Mouse (Mus musculus): ENCODE measurements around the gene Carmil2. TPM values are rescaled to one million over a fixed set of nuclear protein-coding genes. Genes with fewer than 3 reads are reported as not detected.

The Carmil2 gene
- polyA plus RNA-seq (2014; fragmentation: Nextera tagmentation; extraction: Ambion mirVana) = 3.9 TPM in 2 replicates

DNA sequence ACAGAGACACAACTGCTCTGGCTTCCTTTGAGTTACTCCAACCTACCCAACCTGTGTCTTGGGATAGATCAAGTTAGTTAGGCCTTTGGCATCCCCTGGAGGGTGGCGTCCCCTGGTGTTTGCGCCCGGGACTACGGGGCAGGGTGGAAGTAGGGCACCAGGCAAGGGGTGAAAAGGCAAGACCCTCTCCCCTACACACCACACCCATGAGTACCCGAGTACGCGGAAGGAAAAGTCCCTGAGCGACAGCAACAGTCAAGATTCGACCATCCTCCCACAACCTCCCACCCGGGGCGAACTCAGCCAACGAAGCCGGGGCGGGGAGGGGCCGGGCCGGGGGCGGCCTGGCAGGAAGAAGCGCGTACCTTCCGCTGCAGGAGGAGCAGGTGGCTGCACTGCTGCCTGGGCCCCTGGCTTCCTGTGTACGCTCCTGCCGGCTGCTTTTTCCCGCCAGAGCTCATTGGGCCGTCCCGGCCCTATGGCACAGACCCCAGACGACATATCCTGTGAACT lies at the start of gene Carmil2:
TSS of gene Carmil2 (plus strand) at position 479 of the 513 bp plus-strand sequence.
- ATAC-seq (ENCODE audit: low FRiP score) (peak; percentile 44; the same call in 1 of the 2 replicates), DNase-seq (ENCODE audit: low spot score) (peak; percentile 55)
- Histone ChIP-seq H3K36me3 (ENCODE audit: control insufficient read depth, insufficient read depth, low read length) (no peaks in the 10 kb centered on the region), H3K4me2 (replicated peaks; ENCODE audit: low read depth, low read length) (no peak within 1 kb of the TSS), H3K27ac (ENCODE audit: low read depth, low read length) (no peak within 1 kb of the TSS), H3K27me3 (ENCODE audit: control insufficient read depth, insufficient read depth, low read length) (no peaks in the 10 kb centered on the region), H3K9me3 (ENCODE audit: control insufficient read depth, low read length) (no peaks in the 10 kb centered on the region), H3K4me3 (ENCODE audit: low read depth, low read length) (no peak within 1 kb of the TSS), H3K9ac (ENCODE audit: low read depth, low read length) (no peak within 1 kb of the TSS), H3K4me1 (replicated peaks; ENCODE audit: control insufficient read depth, insufficient read depth, low read length) (no peaks in the 10 kb centered on the region)
- WGBS = 14% methylated on average over 26 of the region's 26 CpGs

- peaks cover 4% of the 10 kb centered on the region for H3K4me1 ChIP-seq (replicated peaks; ENCODE audit: control insufficient read depth, insufficient read depth, low read length)
- 0% methylated on average over 57 of the region's 63 CpGs for WGBS
- DNase-seq (ENCODE audit: low spot score) = no peak
- peak within 1 kb of the TSS; percentile 99 for H3K27ac ChIP-seq (ENCODE audit: low read depth, low read length)
- ATAC-seq (ENCODE audit: low FRiP score) = peak; percentile 64
- H3K27me3 ChIP-seq (ENCODE audit: control insufficient read depth, insufficient read depth, low read length) = no peaks in the 10 kb centered on the region
- H3K4me2 ChIP-seq (replicated peaks; ENCODE audit: low read depth, low read length) = peak within 1 kb of the TSS; percentile 92
- peak within 1 kb of the TSS; percentile 99 for H3K9ac ChIP-seq (ENCODE audit: low read depth, low read length)
- peak within 1 kb of the TSS; percentile 82 for H3K4me3 ChIP-seq (ENCODE audit: low read depth, low read length)
- no peaks in the 10 kb centered on the region for H3K9me3 ChIP-seq (ENCODE audit: control insufficient read depth, low read length)
- no peaks in the 10 kb centered on the region for H3K36me3 ChIP-seq (ENCODE audit: control insufficient read depth, insufficient read depth, low read length)
These were observed 49.0 kb upstream of the Carmil2 start, which contains the start of gene Agrp for GRCm38 (mm10) chr8:105636963-105637510. TSS of gene Agrp (minus strand) at chr8:105637393.

DNA sequence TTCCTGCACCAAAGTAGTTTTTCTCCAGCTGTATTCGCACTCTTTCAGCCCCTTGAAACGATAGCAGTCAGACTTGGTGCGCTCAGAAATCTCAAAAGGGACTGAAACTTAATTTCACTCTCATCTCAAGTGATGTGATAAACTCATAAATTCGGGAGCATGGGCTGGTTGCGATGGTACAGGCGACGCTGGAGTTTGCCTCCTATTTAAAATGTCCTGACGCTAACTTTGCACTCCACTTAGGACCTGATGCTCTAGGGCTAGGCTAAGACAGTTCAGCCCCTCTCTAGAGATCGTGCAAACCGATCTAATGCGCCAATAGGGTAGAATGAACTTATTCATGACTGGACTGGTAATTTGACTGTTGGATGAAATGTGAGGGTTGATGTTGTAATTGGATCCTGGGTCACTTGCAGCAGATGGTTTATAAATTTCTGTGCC lies 48.5 kb upstream of the Carmil2 start:
- H3K4me2 ChIP-seq (replicated peaks; ENCODE audit: low read depth, low read length) = peak overlapping the region; percentile 92
- ATAC-seq (ENCODE audit: low FRiP score) (no peak), DNase-seq (ENCODE audit: low spot score) (peak; percentile 59)
- WGBS = under 1% methylated on average over 11 of the region's 11 CpGs
- H3K9ac ChIP-seq (ENCODE audit: low read depth, low read length) = peak overlapping the region; percentile 99
- H3K36me3 ChIP-seq (ENCODE audit: control insufficient read depth, insufficient read depth, low read length) = no peaks in the 10 kb centered on the region
- H3K27me3 ChIP-seq (ENCODE audit: control insufficient read depth, insufficient read depth, low read length) = no peaks in the 10 kb centered on the region
- H3K4me3 ChIP-seq (ENCODE audit: low read depth, low read length) = peak overlapping the region; percentile 82
- H3K9me3 ChIP-seq (ENCODE audit: control insufficient read depth, low read length) = no peaks in the 10 kb centered on the region
- peaks cover 4% of the 10 kb centered on the region for H3K4me1 ChIP-seq (replicated peaks; ENCODE audit: control insufficient read depth, insufficient read depth, low read length)
- H3K27ac ChIP-seq (ENCODE audit: low read depth, low read length) = peak overlapping the region; percentile 99

DNA sequence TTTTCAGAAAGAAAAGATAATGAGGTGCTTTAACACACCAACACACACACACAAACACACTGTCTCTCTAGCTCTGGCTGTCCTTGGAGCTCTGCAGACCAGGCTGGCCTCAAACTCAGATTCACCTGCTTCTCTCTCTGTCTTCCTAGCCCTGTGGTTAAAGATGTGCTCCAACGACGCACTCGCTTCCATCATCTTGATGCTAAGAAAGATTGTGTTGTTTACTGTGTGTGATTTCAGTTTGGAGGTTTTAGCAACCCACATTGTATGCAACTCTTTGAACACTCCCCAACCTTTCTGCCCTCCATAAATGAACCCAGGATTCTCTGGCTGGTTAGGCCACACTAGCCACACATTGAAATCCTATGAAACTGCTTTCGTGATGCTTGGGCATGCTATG lies 47.6 kb upstream of the Carmil2 start:
- 92% methylated on average over 4 of the region's 4 CpGs for WGBS
- ATAC-seq (ENCODE audit: low FRiP score) = no peak

GRCm38 (mm10) chr8:105639835-105640234 lies 46.2 kb upstream of the Carmil2 start:
- Histone ChIP-seq H3K9me3 (ENCODE audit: control insufficient read depth, low read length) (no peaks in the 10 kb centered on the region), H3K4me1 (replicated peaks; ENCODE audit: control insufficient read depth, insufficient read depth, low read length) (peaks cover 4% of the 10 kb centered on the region), H3K9ac (ENCODE audit: low read depth, low read length) (no peak overlapping the region), H3K27me3 (ENCODE audit: control insufficient read depth, insufficient read depth, low read length) (no peaks in the 10 kb centered on the region), H3K4me2 (replicated peaks; ENCODE audit: low read depth, low read length) (no peak overlapping the region), H3K36me3 (ENCODE audit: control insufficient read depth, insufficient read depth, low read length) (0 out of 2 replicates have a peak, but pooled peaks cover 4% of the 10 kb centered on the region), H3K27ac (ENCODE audit: low read depth, low read length) (no peak overlapping the region), H3K4me3 (ENCODE audit: low read depth, low read length) (no peak overlapping the region)
- no peak for DNase-seq (ENCODE audit: low spot score)
- WGBS = 84% methylated on average over 1 of the region's 1 CpGs
- ATAC-seq (ENCODE audit: low FRiP score) = no peak

More for the DNA sequence above, 47.6 kb upstream of the Carmil2 start:
- no peaks in the 10 kb centered on the region for H3K27me3 ChIP-seq (ENCODE audit: control insufficient read depth, insufficient read depth, low read length)
- H3K4me1 ChIP-seq (replicated peaks; ENCODE audit: control insufficient read depth, insufficient read depth, low read length) = peaks cover 4% of the 10 kb centered on the region
- H3K27ac ChIP-seq (ENCODE audit: low read depth, low read length) = no peak overlapping the region
- peak overlapping the region; percentile 19; the same call in 1 of the 2 replicates for H3K9ac ChIP-seq (ENCODE audit: low read depth, low read length)
- H3K4me2 ChIP-seq (replicated peaks; ENCODE audit: low read depth, low read length) = peak overlapping the region; percentile 92
- H3K9me3 ChIP-seq (ENCODE audit: control insufficient read depth, low read length) = no peaks in the 10 kb centered on the region
- DNase-seq (ENCODE audit: low spot score) = no peak
- H3K4me3 ChIP-seq (ENCODE audit: low read depth, low read length) = no peak overlapping the region
- no peaks in the 10 kb centered on the region for H3K36me3 ChIP-seq (ENCODE audit: control insufficient read depth, insufficient read depth, low read length)

DNA sequence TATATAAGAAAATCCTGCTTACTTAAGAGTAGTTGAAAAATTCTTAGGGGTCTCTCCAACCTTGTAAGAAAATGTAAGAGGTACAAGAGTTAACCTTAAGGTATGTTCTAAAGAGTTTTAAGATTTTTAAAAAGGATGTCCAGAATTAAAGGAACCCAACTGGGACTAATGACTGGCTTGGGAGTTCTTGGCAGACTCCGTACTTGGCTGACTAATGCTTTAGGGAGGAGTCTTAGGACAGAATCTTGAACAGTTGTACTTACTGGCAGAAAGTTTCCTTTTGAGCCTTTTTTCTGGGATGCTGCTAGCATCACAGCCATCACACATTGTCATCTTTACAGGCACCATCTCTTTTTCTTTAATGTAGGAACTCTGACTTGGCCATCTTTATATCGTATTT lies 45.6 kb upstream of the Carmil2 start:
- no peak for ATAC-seq (ENCODE audit: low FRiP score)

DNA sequence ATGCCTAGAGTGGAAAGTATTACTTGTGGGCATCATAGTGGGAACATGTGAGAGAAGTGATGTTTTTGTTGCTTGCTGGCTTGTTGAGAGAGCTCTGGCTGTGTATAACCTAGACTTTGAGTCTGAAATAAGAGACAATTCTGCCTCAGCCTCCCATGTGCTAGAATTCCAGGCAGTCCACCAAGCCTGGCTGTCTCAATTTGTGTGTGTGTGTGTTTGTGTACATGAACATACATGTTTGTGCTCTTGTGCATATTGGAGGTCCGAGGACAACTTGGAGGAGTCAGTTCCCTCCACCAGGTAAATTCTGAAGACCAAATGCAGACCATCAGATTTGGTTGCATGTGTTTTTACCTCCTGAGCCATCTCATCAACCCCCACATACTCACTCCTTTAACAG lies 40.9 kb upstream of the Carmil2 start:
- no peak overlapping the region for H3K27ac ChIP-seq (ENCODE audit: low read depth, low read length)
- no peaks in the 10 kb centered on the region for H3K9me3 ChIP-seq (ENCODE audit: control insufficient read depth, low read length)
- 0 out of 2 replicates have a peak, but pooled peaks cover 4% of the 10 kb centered on the region for H3K36me3 ChIP-seq (ENCODE audit: control insufficient read depth, insufficient read depth, low read length)
- 100% methylated on average over 1 of the region's 1 CpGs for WGBS
- DNase-seq (ENCODE audit: low spot score) = no peak
- H3K9ac ChIP-seq (ENCODE audit: low read depth, low read length) = no peak overlapping the region
- H3K4me2 ChIP-seq (replicated peaks; ENCODE audit: low read depth, low read length) = no peak overlapping the region
- H3K4me1 ChIP-seq (replicated peaks; ENCODE audit: control insufficient read depth, insufficient read depth, low read length) = no peaks in the 10 kb centered on the region
- no peak for ATAC-seq (ENCODE audit: low FRiP score)
- H3K27me3 ChIP-seq (ENCODE audit: control insufficient read depth, insufficient read depth, low read length) = no peaks in the 10 kb centered on the region
- H3K4me3 ChIP-seq (ENCODE audit: low read depth, low read length) = no peak overlapping the region

More for the DNA sequence above, 45.6 kb upstream of the Carmil2 start:
- H3K9ac ChIP-seq (ENCODE audit: low read depth, low read length) = no peak overlapping the region
- 89% methylated on average over 2 of the region's 2 CpGs for WGBS
- H3K27ac ChIP-seq (ENCODE audit: low read depth, low read length) = no peak overlapping the region
- DNase-seq (ENCODE audit: low spot score) = no peak
- no peak overlapping the region for H3K4me2 ChIP-seq (replicated peaks; ENCODE audit: low read depth, low read length)
- H3K4me1 ChIP-seq (replicated peaks; ENCODE audit: control insufficient read depth, insufficient read depth, low read length) = peaks cover 4% of the 10 kb centered on the region
- no peaks in the 10 kb centered on the region for H3K9me3 ChIP-seq (ENCODE audit: control insufficient read depth, low read length)
- no peak overlapping the region for H3K4me3 ChIP-seq (ENCODE audit: low read depth, low read length)
- no peaks in the 10 kb centered on the region for H3K27me3 ChIP-seq (ENCODE audit: control insufficient read depth, insufficient read depth, low read length)
- 0 out of 2 replicates have a peak, but pooled peaks cover 4% of the 10 kb centered on the region for H3K36me3 ChIP-seq (ENCODE audit: control insufficient read depth, insufficient read depth, low read length)

DNA sequence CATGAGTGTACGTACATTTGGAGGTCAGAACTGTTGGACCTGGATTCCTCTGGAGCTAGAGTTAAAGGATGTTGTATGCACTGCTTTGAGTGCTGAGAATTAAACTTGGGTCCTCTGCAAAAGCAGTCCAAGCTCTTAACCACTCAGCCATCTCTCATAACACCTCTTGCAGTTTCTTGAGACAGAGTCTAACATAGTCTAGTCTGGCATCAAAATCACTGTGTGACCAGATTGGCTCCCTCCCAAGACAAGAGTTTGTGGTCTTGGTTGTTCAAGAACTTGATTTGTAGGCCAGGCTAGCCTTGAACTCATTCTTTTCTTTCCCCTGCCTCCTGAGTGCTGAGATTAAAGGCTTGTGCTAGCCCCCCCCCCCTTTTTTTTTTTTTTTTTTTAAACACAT lies 37.1 kb upstream of the Carmil2 start:
- Histone ChIP-seq H3K9ac (ENCODE audit: low read depth, low read length) (no peak overlapping the region), H3K36me3 (ENCODE audit: control insufficient read depth, insufficient read depth, low read length) (0 out of 2 replicates have a peak, but pooled peaks cover 4% of the 10 kb centered on the region)
- no peak for DNase-seq (ENCODE audit: low spot score)

GRCm38 (mm10) chr8:105657641-105658040 lies 28.4 kb upstream of the Carmil2 start:
- no peak overlapping the region for H3K9ac ChIP-seq (ENCODE audit: low read depth, low read length)
- no peak overlapping the region for H3K27ac ChIP-seq (ENCODE audit: low read depth, low read length)
- H3K4me3 ChIP-seq (ENCODE audit: low read depth, low read length) = no peak overlapping the region
- H3K4me1 ChIP-seq (replicated peaks; ENCODE audit: control insufficient read depth, insufficient read depth, low read length) = no peaks in the 10 kb centered on the region
- no peaks in the 10 kb centered on the region for H3K9me3 ChIP-seq (ENCODE audit: control insufficient read depth, low read length)
- DNase-seq (ENCODE audit: low spot score) = no peak
- ATAC-seq (ENCODE audit: low FRiP score) = no peak
- H3K36me3 ChIP-seq (ENCODE audit: control insufficient read depth, insufficient read depth, low read length) = no peaks in the 10 kb centered on the region
- H3K27me3 ChIP-seq (ENCODE audit: control insufficient read depth, insufficient read depth, low read length) = no peaks in the 10 kb centered on the region
- H3K4me2 ChIP-seq (replicated peaks; ENCODE audit: low read depth, low read length) = no peak overlapping the region

More for the DNA sequence above, 37.1 kb upstream of the Carmil2 start:
- 91% methylated on average over 1 of the region's 1 CpGs for WGBS
- no peaks in the 10 kb centered on the region for H3K27me3 ChIP-seq (ENCODE audit: control insufficient read depth, insufficient read depth, low read length)
- no peak overlapping the region for H3K4me3 ChIP-seq (ENCODE audit: low read depth, low read length)
- no peaks in the 10 kb centered on the region for H3K4me1 ChIP-seq (replicated peaks; ENCODE audit: control insufficient read depth, insufficient read depth, low read length)
- H3K27ac ChIP-seq (ENCODE audit: low read depth, low read length) = no peak overlapping the region
- ATAC-seq (ENCODE audit: low FRiP score) = no peak
- no peak overlapping the region for H3K4me2 ChIP-seq (replicated peaks; ENCODE audit: low read depth, low read length)
- H3K9me3 ChIP-seq (ENCODE audit: control insufficient read depth, low read length) = no peaks in the 10 kb centered on the region
